Comparison of ENCODE assay signal across 10 mouse cellular contexts in the genomic region with DNA sequence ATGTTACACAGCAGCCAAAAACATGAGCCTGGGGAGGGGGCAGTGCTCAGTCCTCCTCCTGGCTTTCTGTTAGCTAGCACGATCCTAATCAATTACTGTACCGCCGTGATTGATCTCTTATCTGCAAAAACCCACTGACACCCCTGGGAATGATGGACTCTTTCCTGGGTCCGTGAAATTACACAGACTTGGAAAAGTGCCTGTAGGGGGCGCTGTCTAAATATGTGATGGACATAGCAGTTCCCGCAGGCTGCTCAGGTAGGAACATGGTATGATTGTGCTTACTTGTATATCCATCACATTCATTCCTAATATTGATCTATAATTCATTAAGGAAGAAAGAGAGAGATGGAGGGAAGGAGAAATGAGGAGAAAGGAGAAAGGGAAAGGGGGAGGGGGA.
DNase-seq lines count a peak whose midpoint lies in the region; ATAC-seq and TF ChIP-seq lines count a peak whose summit lies in the region.
"Had no signal": no experiment of that assay in that cellular context is flagged by ENCODE, and none has a peak within 500 bp of the region (broad histone marks: within the 10 kb centered on the region; RNA-seq: fewer than 3 reads in every experiment).

No protein-coding gene starts in this region.

- TF ChIP-seq RAD21 in CH12.LX (IDR thresholded peaks at IDR 0.05; ENCODE audit: low read depth, low read length), result peak; percentile 23

- ATAC-seq in frontal cortex, adult (ENCODE audit: low TSS enrichment), result no peak
- no peak for ATAC-seq in granulocyte monocyte progenitor cell, adult 5-6 weeks (replicated peaks; ENCODE audit: poor library complexity, severe bottlenecking)

- no peak for TF ChIP-seq EP300 in CH12.LX (IDR thresholded peaks at IDR 0.05; ENCODE audit: low read length)

- DNase-seq in kidney, adult 2 months, result peak; percentile 28
- no peak for DNase-seq in kidney, adult 11 months
- DNase-seq in CH12.LX (ENCODE audit: extremely low read depth), result peak; percentile 7
- peak; percentile 52 for DNase-seq in adrenal gland, postnatal 25 days
- peak; percentile 65 for DNase-seq in lung, postnatal 36 days
- no peak for DNase-seq in left cerebral cortex, postnatal 36 days (ENCODE audit: low spot score in 2 of 2)
- DNase-seq: right cerebral cortex, postnatal 25 days had no signal

- H3K9me3 ChIP-seq in CH12.LX (replicated peaks; ENCODE audit: low read length), result peaks cover 9% of the 10 kb centered on the region

- no peak overlapping the region for H3K4me2 ChIP-seq in CH12.LX (ENCODE audit: insufficient read depth, low read depth, poor library complexity, severe bottlenecking)
- H3K4me2 ChIP-seq: midbrain, embryonic 12.5 days had no signal

- no peaks in the 10 kb centered on the region for H3K79me2 ChIP-seq in CH12.LX (replicated peaks; ENCODE audit: control insufficient read depth, extremely low read depth, insufficient read depth, poor library complexity, severe bottlenecking)

- H3K4me3 ChIP-seq in kidney, adult 2 months (ENCODE audit: insufficient read depth, low read depth, low read length), result no peak overlapping the region
- H3K4me3 ChIP-seq in CH12.LX (replicated peaks in 1 of 3; ENCODE audit: low read depth in 2 of 3, low read length in 2 of 3, poor library complexity in 1 of 3), result no peak overlapping the region
- H3K4me3 ChIP-seq: midbrain, embryonic 12.5 days had no signal

- WGBS in kidney, adult 2 months, result 82% methylated on average over 6 of the region's 6 CpGs

- in situ Hi-C loops in CH12.LX (cut with MboI; ENCODE audit: low pct_ligation_motif_present, low pct_unique_long_range_greater_than_20kb, low sequenced_read_pairs), result no loop called here

- no peaks in the 10 kb centered on the region for H3K4me1 ChIP-seq in kidney, adult 2 months (ENCODE audit: control insufficient read depth, insufficient read depth, low read length)
- no peaks in the 10 kb centered on the region for H3K4me1 ChIP-seq in CH12.LX (ENCODE audit: control insufficient read depth in 1 of 2, insufficient read depth in 2 of 2)
- H3K4me1 ChIP-seq: midbrain, embryonic 12.5 days had no signal

- no peak for TF ChIP-seq CTCF in kidney, adult 2 months (conservative IDR thresholded peaks at IDR 0.05; ENCODE audit: insufficient read depth, insufficient read length, low read depth, low read length)
- TF ChIP-seq CTCF in CH12.LX (conservative IDR thresholded peaks at IDR 0.05 in 1 of 2, IDR thresholded peaks at IDR 0.05 in 1 of 2; ENCODE audit: low read depth in 2 of 2, low read length in 2 of 2), result peak in 1 of 2 experiments; percentile 32; a peak in 2 of 4 replicates

- no peak overlapping the region for H3K9ac ChIP-seq in CH12.LX (ENCODE audit: insufficient read depth, low read depth)
- H3K9ac ChIP-seq: midbrain, embryonic 12.5 days had no signal

- no peak overlapping the region for H3K27ac ChIP-seq in kidney, adult 2 months (ENCODE audit: insufficient read depth, low read depth, low read length)
- no peak overlapping the region for H3K27ac ChIP-seq in CH12.LX (ENCODE audit: insufficient read depth, low read depth)
- H3K27ac ChIP-seq: midbrain, embryonic 12.5 days had no signal

- H3K27me3 ChIP-seq in kidney, adult 2 months (replicated peaks; ENCODE audit: control insufficient read depth, insufficient read depth, low read length), result no peaks in the 10 kb centered on the region
- no peaks in the 10 kb centered on the region for H3K27me3 ChIP-seq in CH12.LX (replicated peaks)
- H3K27me3 ChIP-seq: midbrain, embryonic 12.5 days had no signal

- intact Hi-C loops in left cerebral cortex, postnatal 36 days (cut with DNase I), result loop anchor here (10.0 kb wide), 1 partner anchor 205 kb away; no protein-coding TSS in a partner anchor

- dilution Hi-C loops in CH12.LX (cut with MboI; ENCODE audit: extremely low pct_ligation_motif_present, extremely low pct_unique_long_range_greater_than_20kb, low sequenced_read_pairs), result no loop called here

- no peaks in the 10 kb centered on the region for H3K36me3 ChIP-seq in kidney, adult 2 months (ENCODE audit: control insufficient read depth, insufficient read depth, low read length)
- H3K36me3 ChIP-seq in CH12.LX (replicated peaks in 1 of 2; ENCODE audit: control insufficient read depth in 1 of 2, insufficient read depth in 1 of 2, low read length in 1 of 2), result no peaks in the 10 kb centered on the region
- H3K36me3 ChIP-seq: midbrain, embryonic 12.5 days had no signal

- TF ChIP-seq POLR2A in kidney, adult 2 months (IDR thresholded peaks at IDR 0.05; ENCODE audit: low read depth, low read length), result no peak
- no peak for TF ChIP-seq POLR2A in CH12.LX (IDR thresholded peaks at IDR 0.05; ENCODE audit: low read depth, low read length)

TF ChIP-seq in CH12.LX, 34 proteins besides CTCF, POLR2A, EP300 and RAD21:
- TF ChIP-seq NELFE (IDR thresholded peaks at IDR 0.05; ENCODE audit: low read depth, low read length) (no peak), SMC3 (IDR thresholded peaks at IDR 0.05; ENCODE audit: low read depth, low read length) (peak; percentile 27; the same call in 1 of the 2 replicates)
TF ChIP-seq in CH12.LX: peak in this region for 1.

Comparison
In these comparisons a context has a peak if more than half of its experiments do, and no peak if none do; other contexts are left out.
1. DNase-seq: peak in kidney, adult 2 months (single experiment), CH12.LX (single experiment), adrenal gland, postnatal 25 days (single experiment) and lung, postnatal 36 days (single experiment); none in kidney, adult 11 months (single experiment) and left cerebral cortex, postnatal 36 days (0 of 2).